Mouse (Mus musculus): ENCODE data around the gene Il18rap. TPM values are rescaled to one million over a fixed set of nuclear protein-coding genes. Genes with fewer than 3 reads are reported as not detected.

The Il18rap gene
- polyA plus RNA-seq, 1 experiment from 2014 or later, result not detected

DNA sequence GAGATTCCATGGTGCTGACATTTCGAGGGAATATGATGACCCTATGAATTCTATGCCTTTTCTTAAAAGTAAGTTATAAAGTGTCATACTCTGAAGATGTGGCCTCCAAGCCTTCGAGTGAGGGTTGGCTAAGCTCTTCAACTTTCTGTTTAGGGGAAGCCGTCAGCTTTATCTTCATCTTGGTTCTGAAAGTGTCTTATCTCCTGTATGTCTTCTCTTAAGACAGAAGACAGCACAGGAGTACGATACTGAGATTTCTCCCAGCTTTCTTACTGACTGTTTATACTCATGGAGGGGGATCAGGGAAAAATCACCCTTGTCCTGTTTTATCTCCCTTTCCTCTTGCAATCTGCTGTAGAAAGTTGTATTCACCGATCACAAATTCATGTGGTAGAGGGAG lies 40.8 kb upstream of the Il18rap start:
- no peaks in the 10 kb centered on the region for H3K36me3 ChIP-seq (ENCODE audit: control insufficient read depth, insufficient read depth, low read length)
- H3K9ac ChIP-seq (ENCODE audit: low read length), result no peak overlapping the region
- no peak overlapping the region for H3K4me3 ChIP-seq (ENCODE audit: control insufficient read depth in 1 of 2, insufficient read depth in 1 of 2, low read depth in 1 of 2, low read length in 2 of 2)
- no peak for ATAC-seq (ENCODE audit: insufficient number of reproducible peaks, insufficient read depth, low FRiP score, low read depth)
- H3K4me1 ChIP-seq (ENCODE audit: control insufficient read depth in 2 of 2, insufficient read depth in 2 of 2, low read length in 2 of 2), result no peaks in the 10 kb centered on the region
- no peaks in the 10 kb centered on the region for H3K27me3 ChIP-seq (ENCODE audit: control insufficient read depth, insufficient read depth, low read length)
- 49% methylated on average over 5 of the region's 5 CpGs for WGBS
- no peak overlapping the region for H3K4me2 ChIP-seq (ENCODE audit: low read length)
- H3K9me3 ChIP-seq (ENCODE audit: control insufficient read depth, low read length), result no peaks in the 10 kb centered on the region
- H3K27ac ChIP-seq (replicated peaks in 1 of 2; ENCODE audit: control insufficient read depth in 1 of 2, insufficient read depth in 1 of 2, low read depth in 2 of 2, low read length in 2 of 2), result no peak overlapping the region

- Histone ChIP-seq H3K9ac (ENCODE audit: low read length) (no peak overlapping the region), H3K9me3 (ENCODE audit: control insufficient read depth, low read length) (no peaks in the 10 kb centered on the region), H3K27me3 (ENCODE audit: control insufficient read depth, insufficient read depth, low read length) (no peaks in the 10 kb centered on the region), H3K4me2 (ENCODE audit: low read length) (no peak overlapping the region), H3K36me3 (ENCODE audit: control insufficient read depth, insufficient read depth, low read length) (no peaks in the 10 kb centered on the region), H3K27ac (replicated peaks in 1 of 2; ENCODE audit: control insufficient read depth in 1 of 2, insufficient read depth in 1 of 2, low read depth in 2 of 2, low read length in 2 of 2) (no peak overlapping the region), H3K4me3 (ENCODE audit: control insufficient read depth in 1 of 2, insufficient read depth in 1 of 2, low read depth in 1 of 2, low read length in 2 of 2) (no peak overlapping the region), H3K4me1 (ENCODE audit: control insufficient read depth in 2 of 2, insufficient read depth in 2 of 2, low read length in 2 of 2) (no peaks in the 10 kb centered on the region)
- WGBS, result 52% methylated on average over 3 of the region's 3 CpGs
- ATAC-seq (ENCODE audit: insufficient number of reproducible peaks, insufficient read depth, low FRiP score, low read depth), result no peak
These were observed 39.5 kb upstream of the Il18rap start for GRCm38 (mm10) chr1:40475697-40476096.

DNA sequence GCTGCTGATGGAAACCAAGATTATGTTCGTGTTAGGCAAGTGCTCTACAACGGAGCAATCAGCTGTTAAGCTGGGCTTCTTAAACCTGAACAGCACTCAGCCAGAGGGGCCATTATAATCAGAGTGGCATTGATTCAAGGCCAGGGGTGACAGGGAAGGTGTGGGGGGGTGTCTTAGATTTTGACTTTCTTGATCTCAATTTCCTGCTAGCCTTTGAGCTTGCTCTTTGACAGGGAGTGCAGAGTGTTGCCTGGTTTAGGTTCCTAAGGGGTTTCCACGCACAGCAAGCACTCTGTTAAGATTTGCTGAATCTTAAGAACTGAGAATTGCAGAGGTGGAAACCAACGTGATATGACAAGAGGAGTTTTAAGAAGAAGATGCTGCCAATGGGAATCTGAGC lies 38.4 kb upstream of the Il18rap start:
- Histone ChIP-seq H3K4me2 (ENCODE audit: low read length) (no peak overlapping the region), H3K4me3 (ENCODE audit: control insufficient read depth in 1 of 2, insufficient read depth in 1 of 2, low read depth in 1 of 2, low read length in 2 of 2) (no peak overlapping the region), H3K9me3 (ENCODE audit: control insufficient read depth, low read length) (no peaks in the 10 kb centered on the region), H3K4me1 (ENCODE audit: control insufficient read depth in 2 of 2, insufficient read depth in 2 of 2, low read length in 2 of 2) (no peaks in the 10 kb centered on the region), H3K27ac (replicated peaks in 1 of 2; ENCODE audit: control insufficient read depth in 1 of 2, insufficient read depth in 1 of 2, low read depth in 2 of 2, low read length in 2 of 2) (no peak overlapping the region), H3K27me3 (ENCODE audit: control insufficient read depth, insufficient read depth, low read length) (no peaks in the 10 kb centered on the region), H3K36me3 (ENCODE audit: control insufficient read depth, insufficient read depth, low read length) (no peaks in the 10 kb centered on the region), H3K9ac (ENCODE audit: low read length) (no peak overlapping the region)
- 46% methylated on average over 4 of the region's 4 CpGs for WGBS
- no peak for ATAC-seq (ENCODE audit: insufficient number of reproducible peaks, insufficient read depth, low FRiP score, low read depth)

DNA sequence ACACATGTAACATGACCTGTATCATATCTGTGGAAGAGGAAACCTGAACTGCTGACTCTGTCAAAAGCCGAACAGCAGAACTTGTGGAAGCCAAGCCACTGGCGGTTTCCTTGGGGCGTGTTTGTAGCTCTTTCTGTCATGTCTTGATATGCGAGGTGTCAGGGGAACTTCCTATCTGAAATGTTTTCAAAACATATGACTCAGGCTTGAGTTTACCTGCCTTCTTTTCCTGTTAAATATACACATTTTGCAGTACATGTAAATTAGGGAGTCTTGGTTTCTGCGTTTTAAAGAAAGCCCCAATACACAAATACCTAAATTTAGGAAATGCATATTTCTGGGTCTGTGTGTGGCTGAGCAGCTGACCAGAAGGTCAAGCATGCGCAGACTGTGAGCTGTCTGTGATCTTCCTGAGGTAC lies 35.6 kb upstream of the Il18rap start:
- 60% methylated on average over 6 of the region's 6 CpGs for WGBS
- H3K9me3 ChIP-seq (ENCODE audit: control insufficient read depth, low read length), result no peaks in the 10 kb centered on the region
- H3K27me3 ChIP-seq (ENCODE audit: control insufficient read depth, insufficient read depth, low read length), result no peaks in the 10 kb centered on the region
- no peaks in the 10 kb centered on the region for H3K36me3 ChIP-seq (ENCODE audit: control insufficient read depth, insufficient read depth, low read length)
- H3K9ac ChIP-seq (ENCODE audit: low read length), result no peak overlapping the region
- H3K4me2 ChIP-seq (ENCODE audit: low read length), result no peak overlapping the region
- ATAC-seq (ENCODE audit: insufficient number of reproducible peaks, insufficient read depth, low FRiP score, low read depth), result no peak
- no peaks in the 10 kb centered on the region for H3K4me1 ChIP-seq (ENCODE audit: control insufficient read depth in 2 of 2, insufficient read depth in 2 of 2, low read length in 2 of 2)
- H3K4me3 ChIP-seq (ENCODE audit: control insufficient read depth in 1 of 2, insufficient read depth in 1 of 2, low read depth in 1 of 2, low read length in 2 of 2), result no peak overlapping the region
- H3K27ac ChIP-seq (replicated peaks in 1 of 2; ENCODE audit: control insufficient read depth in 1 of 2, insufficient read depth in 1 of 2, low read depth in 2 of 2, low read length in 2 of 2), result no peak overlapping the region

- H3K4me3 ChIP-seq (ENCODE audit: control insufficient read depth in 1 of 2, insufficient read depth in 1 of 2, low read depth in 1 of 2, low read length in 2 of 2), result no peak overlapping the region
- no peak overlapping the region for H3K27ac ChIP-seq (replicated peaks in 1 of 2; ENCODE audit: control insufficient read depth in 1 of 2, insufficient read depth in 1 of 2, low read depth in 2 of 2, low read length in 2 of 2)
- no peak overlapping the region for H3K4me2 ChIP-seq (ENCODE audit: low read length)
- no peaks in the 10 kb centered on the region for H3K9me3 ChIP-seq (ENCODE audit: control insufficient read depth, low read length)
- WGBS, result 82% methylated on average over 4 of the region's 4 CpGs
- no peaks in the 10 kb centered on the region for H3K36me3 ChIP-seq (ENCODE audit: control insufficient read depth, insufficient read depth, low read length)
- H3K9ac ChIP-seq (ENCODE audit: low read length), result no peak overlapping the region
- no peak for ATAC-seq (ENCODE audit: insufficient number of reproducible peaks, insufficient read depth, low FRiP score, low read depth)
- no peaks in the 10 kb centered on the region for H3K4me1 ChIP-seq (ENCODE audit: control insufficient read depth in 2 of 2, insufficient read depth in 2 of 2, low read length in 2 of 2)
- H3K27me3 ChIP-seq (ENCODE audit: control insufficient read depth, insufficient read depth, low read length), result no peaks in the 10 kb centered on the region
These were observed 20.6 kb upstream of the Il18rap start for GRCm38 (mm10) chr1:40494594-40494993.

- no peak for ATAC-seq (ENCODE audit: insufficient number of reproducible peaks, insufficient read depth, low FRiP score, low read depth)
- Histone ChIP-seq H3K27me3 (ENCODE audit: control insufficient read depth, insufficient read depth, low read length) (no peaks in the 10 kb centered on the region), H3K36me3 (ENCODE audit: control insufficient read depth, insufficient read depth, low read length) (no peaks in the 10 kb centered on the region), H3K27ac (replicated peaks in 1 of 2; ENCODE audit: control insufficient read depth in 1 of 2, insufficient read depth in 1 of 2, low read depth in 2 of 2, low read length in 2 of 2) (no peak overlapping the region), H3K9me3 (ENCODE audit: control insufficient read depth, low read length) (no peaks in the 10 kb centered on the region), H3K4me3 (ENCODE audit: control insufficient read depth in 1 of 2, insufficient read depth in 1 of 2, low read depth in 1 of 2, low read length in 2 of 2) (no peak overlapping the region), H3K4me1 (ENCODE audit: control insufficient read depth in 2 of 2, insufficient read depth in 2 of 2, low read length in 2 of 2) (no peaks in the 10 kb centered on the region), H3K9ac (ENCODE audit: low read length) (no peak overlapping the region), H3K4me2 (ENCODE audit: low read length) (no peak overlapping the region)
- 87% methylated on average over 1 of the region's 1 CpGs for WGBS
These were observed 15.5 kb upstream of the Il18rap start for GRCm38 (mm10) chr1:40499708-40500107.

DNA sequence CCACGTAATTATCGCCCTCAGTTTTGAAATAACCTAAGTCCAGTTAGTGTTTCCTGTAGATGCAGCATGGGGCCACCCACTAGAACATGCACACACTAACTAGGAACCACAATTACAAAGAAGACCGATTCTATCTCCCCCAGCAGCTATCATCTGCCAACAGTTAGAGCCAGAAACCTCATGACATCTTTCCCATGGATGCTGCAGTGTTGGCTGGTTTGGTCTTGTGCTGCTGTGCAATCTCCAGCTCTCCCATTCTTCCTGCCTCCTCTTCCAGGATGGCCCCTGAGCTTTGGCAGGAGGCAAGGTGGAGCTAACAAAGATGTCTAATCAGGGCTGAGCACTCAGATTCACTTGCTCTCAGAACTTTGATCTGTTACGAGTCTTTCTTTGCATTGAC lies 14.0 kb upstream of the Il18rap start:
- Histone ChIP-seq H3K36me3 (ENCODE audit: control insufficient read depth, insufficient read depth, low read length) (no peaks in the 10 kb centered on the region), H3K9me3 (ENCODE audit: control insufficient read depth, low read length) (no peaks in the 10 kb centered on the region), H3K9ac (ENCODE audit: low read length) (no peak overlapping the region), H3K27me3 (ENCODE audit: control insufficient read depth, insufficient read depth, low read length) (no peaks in the 10 kb centered on the region), H3K27ac (replicated peaks in 1 of 2; ENCODE audit: control insufficient read depth in 1 of 2, insufficient read depth in 1 of 2, low read depth in 2 of 2, low read length in 2 of 2) (no peak overlapping the region), H3K4me2 (ENCODE audit: low read length) (no peak overlapping the region), H3K4me3 (ENCODE audit: control insufficient read depth in 1 of 2, insufficient read depth in 1 of 2, low read depth in 1 of 2, low read length in 2 of 2) (no peak overlapping the region), H3K4me1 (ENCODE audit: control insufficient read depth in 2 of 2, insufficient read depth in 2 of 2, low read length in 2 of 2) (no peaks in the 10 kb centered on the region)
- WGBS, result 82% methylated on average over 4 of the region's 4 CpGs
- ATAC-seq (ENCODE audit: insufficient number of reproducible peaks, insufficient read depth, low FRiP score, low read depth), result no peak

- no peak overlapping the region for H3K4me2 ChIP-seq (ENCODE audit: low read length)
- ATAC-seq (ENCODE audit: insufficient number of reproducible peaks, insufficient read depth, low FRiP score, low read depth), result no peak
- no peak overlapping the region for H3K4me3 ChIP-seq (ENCODE audit: control insufficient read depth in 1 of 2, insufficient read depth in 1 of 2, low read depth in 1 of 2, low read length in 2 of 2)
- WGBS, result 77% methylated on average over 11 of the region's 11 CpGs
- no peak overlapping the region for H3K9ac ChIP-seq (ENCODE audit: low read length)
- no peaks in the 10 kb centered on the region for H3K36me3 ChIP-seq (ENCODE audit: control insufficient read depth, insufficient read depth, low read length)
- no peak overlapping the region for H3K27ac ChIP-seq (replicated peaks in 1 of 2; ENCODE audit: control insufficient read depth in 1 of 2, insufficient read depth in 1 of 2, low read depth in 2 of 2, low read length in 2 of 2)
- H3K4me1 ChIP-seq (ENCODE audit: control insufficient read depth in 2 of 2, insufficient read depth in 2 of 2, low read length in 2 of 2), result no peaks in the 10 kb centered on the region
- no peaks in the 10 kb centered on the region for H3K27me3 ChIP-seq (ENCODE audit: control insufficient read depth, insufficient read depth, low read length)
- H3K9me3 ChIP-seq (ENCODE audit: control insufficient read depth, low read length), result no peaks in the 10 kb centered on the region
These were observed 13.4 kb upstream of the Il18rap start for GRCm38 (mm10) chr1:40501546-40502398.
